Mouse (Mus musculus) stomach, postnatal 0 days (tissue): ENCODE results near the gene Kcnab3. TPM values are rescaled to one million over a fixed set of nuclear protein-coding genes. Genes with fewer than 3 reads are reported as not detected.

ENCODE experiments used
- ATAC-seq: fragments of 200-750 bp; cut with Nextera tagmentation; 2 replicates; pipeline ENCODE4 v1.8.0; 2017; ENCODE audit not compliant: low FRiP score, low TSS enrichment
- DNase-seq: peaks from one replicate; pipeline ENCODE4 v3.0.0-alpha.2; 2016; ENCODE audit warnings: low spot score
- H3K27ac ChIP-seq: fragments of 300-500 bp; sonication (generic); replicated peaks from 2 replicates; pipeline ENCODE4 v1.5.1; 2014; ENCODE audit warnings: mild to moderate bottlenecking, control low read depth
- H3K27me3 ChIP-seq: fragments of 300-500 bp; sonication (generic); 2 replicates; pipeline ENCODE4 v1.6.1; 2014; ENCODE audit warnings: low read length; ENCODE audit not compliant: control insufficient read depth, insufficient read depth
- H3K36me3 ChIP-seq: fragments of 300-500 bp; sonication (generic); 2 replicates; pipeline ENCODE4 v1.6.1; 2014; ENCODE audit warnings: low read length, mixed read lengths; ENCODE audit not compliant: control insufficient read depth, insufficient read depth
- H3K4me1 ChIP-seq: fragments of 300-500 bp; sonication (generic); replicated peaks from 2 replicates; pipeline ENCODE4 v1.6.1; 2014; ENCODE audit warnings: antibody characterized with exemption; ENCODE audit not compliant: control insufficient read depth, insufficient read depth
- H3K4me2 ChIP-seq: fragments of 300-500 bp; sonication (generic); replicated peaks from 2 replicates; pipeline ENCODE4 v1.6.1; 2014; ENCODE audit warnings: low read depth, mild to moderate bottlenecking, control low read depth, moderate library complexity
- H3K4me3 ChIP-seq: fragments of 300-500 bp; sonication (generic); 2 replicates; pipeline ENCODE4 v1.5.1; 2014; ENCODE audit warnings: low read depth, low read length, control low read depth
- H3K9ac ChIP-seq: fragments of 300-500 bp; sonication (generic); 2 replicates; pipeline ENCODE4 v1.6.1; 2014; ENCODE audit warnings: mild to moderate bottlenecking, low read length, control low read depth, mixed read lengths
- H3K9me3 ChIP-seq: fragments of 300-500 bp; sonication (generic); 2 replicates; pipeline ENCODE4 v1.6.1; 2016; ENCODE audit warnings: low read length; ENCODE audit not compliant: control insufficient read depth
- CTCF ChIP-seq: IDR thresholded peaks from 2 replicates; pipeline ENCODE4 v1.5.1; 2016; ENCODE audit warnings: antibody characterized with exemption, low read depth, mild to moderate bottlenecking, moderate library complexity
- EP300 ChIP-seq: optimal IDR thresholded peaks from 2 replicates; pipeline ENCODE3; 2016; ENCODE audit warnings: antibody characterized with exemption
- WGBS: fragments of 180-500 bp; shearing (Covaris S2); extraction: QIAGEN DNeasy Blood & Tissue Kit; methylation state at CpG from one replicate; pipeline ENCODE4 v1.1.7; 2014; 5-methylcytosine and 5-hydroxymethylcytosine counted together
- polyA plus RNA-seq: library from polyadenylated mRNA; unstranded; fragments of >200 nt; fragmentation: Nextera tagmentation; extraction: Ambion mirVana; gene quantifications from 2 replicates; pipeline ENCODE4 v1.2.1, GENCODE M21; 2015

Gene Kcnab3
- polyA plus RNA-seq, 1 experiment from 2014 or later: 0.87 TPM

DNA sequence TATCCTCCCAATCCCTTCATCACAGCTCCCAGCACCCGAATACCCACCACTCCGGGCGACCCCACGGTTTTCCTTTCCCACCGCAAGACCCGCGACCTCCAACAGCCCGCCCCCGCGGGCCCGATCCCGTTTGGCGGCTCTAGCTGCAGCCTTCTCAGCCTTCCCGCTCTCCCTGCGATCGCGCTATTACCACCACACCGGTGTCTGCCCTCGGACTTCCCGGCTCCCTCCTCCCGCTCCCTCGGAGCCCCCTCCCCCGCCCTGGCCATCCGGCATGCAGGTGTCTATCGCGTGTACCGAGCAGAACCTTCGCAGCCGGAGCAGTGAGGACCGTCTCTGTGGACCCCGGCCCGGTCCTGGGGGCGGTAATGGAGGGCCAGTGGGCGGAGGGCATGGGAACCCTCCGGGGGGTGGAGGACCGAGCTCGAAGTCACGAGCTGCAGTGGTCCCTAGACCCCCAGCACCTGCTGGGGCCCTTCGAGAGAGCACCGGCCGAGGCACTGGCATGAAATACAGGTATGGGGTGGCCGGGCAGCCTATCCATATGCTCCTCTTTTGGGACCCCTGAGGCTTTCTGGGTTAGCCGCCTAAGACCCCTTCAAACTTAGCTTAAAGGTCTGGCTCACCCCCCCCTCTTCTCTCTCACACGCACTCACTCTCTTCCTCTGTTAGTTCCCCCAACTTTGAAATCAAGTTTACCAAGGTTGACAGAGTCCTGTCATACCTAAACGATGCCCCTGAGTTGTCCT is 524 bp downstream of the Kcnab3 start:
- ATAC-seq (no peak), DNase-seq (no peak)
- H3K36me3 ChIP-seq: no peaks in the 10 kb centered on the region

DNA sequence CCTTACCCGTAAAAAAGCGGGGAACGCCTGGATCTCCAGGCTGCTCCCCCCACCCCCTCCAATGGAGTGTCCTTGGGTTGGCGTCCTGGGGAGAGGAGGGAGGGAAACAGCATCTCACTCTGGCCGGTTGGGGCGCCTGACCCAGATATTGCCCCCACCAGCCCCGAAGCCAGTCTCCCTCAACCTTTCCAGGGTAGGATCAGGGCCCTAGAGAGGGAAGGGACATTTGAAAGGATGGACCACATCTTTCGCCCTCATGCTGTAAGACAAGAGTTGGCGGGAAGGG is 1.0 kb downstream of the Kcnab3 start:
- Histone ChIP-seq H3K4me1 (peaks cover 10% of the 10 kb centered on the region; the same call in 1 of the 2 replicates), H3K9me3 (no peaks in the 10 kb centered on the region), H3K36me3 (no peaks in the 10 kb centered on the region), H3K4me3 (no peak overlapping the region), H3K9ac (no peak overlapping the region), H3K27me3 (no peaks in the 10 kb centered on the region), H3K27ac (no peak overlapping the region), H3K4me2 (no peak overlapping the region)
- DNase-seq (no peak), ATAC-seq (no peak)
- TF ChIP-seq EP300 (no peak), CTCF (no peak)
- 26% methylated on average over 9 of the region's 9 CpGs for WGBS

More for the DNA sequence above, 524 bp downstream of the Kcnab3 start:
- H3K9me3 ChIP-seq: no peaks in the 10 kb centered on the region
- TF ChIP-seq CTCF: no peak
- TF ChIP-seq EP300: no peak
- H3K9ac ChIP-seq: peak overlapping the region; percentile 67
- H3K27ac ChIP-seq: peak overlapping the region; percentile 78; the same call in 1 of the 2 replicates
- H3K4me3 ChIP-seq: peak overlapping the region; percentile 57
- peak overlapping the region; percentile 99 for H3K4me2 ChIP-seq
- peaks cover 10% of the 10 kb centered on the region; the same call in 1 of the 2 replicates for H3K4me1 ChIP-seq
- no peaks in the 10 kb centered on the region for H3K27me3 ChIP-seq
- WGBS: 2% methylated on average over 45 of the region's 45 CpGs

DNA sequence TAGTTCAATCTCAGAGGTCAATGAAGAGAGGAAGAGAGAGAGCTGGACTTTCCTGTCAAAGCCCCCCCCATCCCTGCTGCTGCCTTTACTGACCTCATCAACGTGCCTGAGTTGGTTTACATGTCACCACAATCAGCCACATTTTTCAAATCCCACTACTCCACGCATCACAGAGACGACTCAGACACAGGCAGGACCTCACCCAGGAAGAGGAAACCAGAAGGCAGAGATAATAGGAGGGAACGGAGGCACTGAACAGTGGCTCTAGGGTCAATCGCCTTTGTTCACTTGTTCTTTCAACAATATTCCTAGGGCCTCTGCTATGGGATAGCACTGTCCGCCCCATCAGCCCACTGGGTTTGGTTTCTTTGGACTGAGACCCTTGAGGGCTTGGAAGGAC is 1.6 kb downstream of the Kcnab3 start:
- TF ChIP-seq CTCF: no peak
- no peak for TF ChIP-seq EP300
- peaks cover 12% of the 10 kb centered on the region; the same call in 1 of the 2 replicates for H3K4me1 ChIP-seq
- DNase-seq (no peak), ATAC-seq (no peak)
- WGBS: 54% methylated on average over 6 of the region's 6 CpGs
- H3K27me3 ChIP-seq: no peaks in the 10 kb centered on the region
- no peak overlapping the region for H3K4me3 ChIP-seq
- no peak overlapping the region for H3K4me2 ChIP-seq
- no peaks in the 10 kb centered on the region for H3K9me3 ChIP-seq
- no peak overlapping the region for H3K27ac ChIP-seq
- H3K36me3 ChIP-seq: no peaks in the 10 kb centered on the region
- H3K9ac ChIP-seq: no peak overlapping the region

DNA sequence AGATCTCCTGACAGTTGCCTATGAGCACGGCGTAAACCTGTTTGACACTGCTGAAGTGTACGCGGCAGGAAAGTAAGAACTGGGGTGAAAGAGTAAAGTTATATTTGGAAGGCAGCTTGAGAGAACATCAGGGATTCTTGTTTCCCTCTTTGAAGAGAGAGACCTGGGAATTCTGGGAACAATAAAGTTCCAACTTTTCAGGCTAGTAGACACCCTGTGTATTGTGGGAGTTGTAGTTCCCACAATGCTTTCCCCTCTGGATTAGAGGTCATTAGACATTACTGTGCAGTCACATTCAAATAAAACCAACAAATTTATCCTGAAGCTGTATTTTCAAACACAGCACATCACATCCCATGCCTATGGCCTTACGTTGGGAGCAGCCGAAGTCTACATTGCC is 2.5 kb downstream of the Kcnab3 start:
- TF ChIP-seq CTCF: no peak
- 84% methylated on average over 6 of the region's 6 CpGs for WGBS
- no peaks in the 10 kb centered on the region for H3K27me3 ChIP-seq
- DNase-seq (no peak), ATAC-seq (no peak)
- H3K4me2 ChIP-seq: no peak overlapping the region
- H3K4me3 ChIP-seq: no peak overlapping the region
- no peaks in the 10 kb centered on the region for H3K36me3 ChIP-seq
- peaks cover 12% of the 10 kb centered on the region; the same call in 1 of the 2 replicates for H3K4me1 ChIP-seq
- H3K9me3 ChIP-seq: no peaks in the 10 kb centered on the region
- no peak overlapping the region for H3K27ac ChIP-seq
- no peak overlapping the region for H3K9ac ChIP-seq

DNA sequence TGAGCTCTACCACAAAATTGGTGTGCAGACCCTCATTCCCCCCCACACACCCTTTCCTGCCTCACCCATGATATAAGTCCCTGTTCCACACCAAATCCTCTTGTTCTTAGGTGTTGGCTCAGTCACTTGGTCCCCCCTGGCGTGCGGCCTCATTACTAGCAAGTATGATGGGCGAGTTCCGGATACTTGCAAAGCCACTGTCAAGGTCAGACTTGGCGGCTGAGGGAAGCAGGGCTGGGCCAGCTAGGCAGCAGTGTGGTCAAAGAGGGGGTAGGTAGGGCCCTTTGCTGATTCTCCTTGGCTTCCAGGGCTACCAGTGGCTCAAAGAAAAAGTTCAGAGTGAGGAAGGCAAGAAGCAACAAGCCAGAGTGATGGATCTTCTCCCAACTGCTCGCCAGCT is 5.1 kb downstream of the Kcnab3 start:
- no peak overlapping the region for H3K4me3 ChIP-seq
- ATAC-seq: no peak
- 88% methylated on average over 6 of the region's 6 CpGs for WGBS

DNA sequence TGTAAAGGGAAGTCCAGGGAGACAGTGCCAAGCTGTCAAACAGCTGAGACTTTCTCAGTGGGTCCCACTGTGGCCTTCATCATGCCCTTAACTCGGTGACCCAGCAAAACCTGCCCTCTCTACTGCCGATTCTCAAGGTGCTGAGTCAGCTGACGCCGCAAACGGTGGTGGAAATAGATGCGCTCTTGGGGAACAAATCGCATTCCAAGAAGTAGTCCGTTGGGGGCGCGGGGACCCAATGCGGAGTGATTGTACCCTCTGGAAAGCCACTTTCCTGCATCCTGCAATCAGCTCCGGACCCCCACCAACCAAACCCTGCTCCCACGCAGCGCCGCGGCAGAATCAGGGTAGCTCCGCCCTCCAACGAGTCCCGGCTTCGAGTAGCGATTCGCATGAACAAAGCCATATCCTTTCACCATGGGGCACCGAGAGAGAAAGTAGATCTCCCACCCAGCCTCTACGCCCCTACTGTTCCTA is 5.9 kb downstream of the Kcnab3 start:
- H3K9me3 ChIP-seq: no peaks in the 10 kb centered on the region
- H3K4me2 ChIP-seq: peak overlapping the region; percentile 69
- H3K36me3 ChIP-seq: no peaks in the 10 kb centered on the region
- H3K9ac ChIP-seq: peak overlapping the region; percentile 57
- 0 out of 2 replicates have a peak, but pooled peaks have one; percentile 15 for TF ChIP-seq CTCF
- TF ChIP-seq EP300: no peak
- WGBS: under 1% methylated on average over 24 of the region's 24 CpGs
- DNase-seq: peak; percentile 80
- no peaks in the 10 kb centered on the region for H3K27me3 ChIP-seq
- H3K4me1 ChIP-seq: peaks cover 2% of the 10 kb centered on the region; the same call in 1 of the 2 replicates
- peak; percentile 58 for ATAC-seq
- H3K4me3 ChIP-seq: peak overlapping the region; percentile 55
- H3K27ac ChIP-seq: 0 out of 2 replicates have a peak overlapping the region, but pooled peaks have one; percentile 40

More for the DNA sequence above, 5.1 kb downstream of the Kcnab3 start:
- Histone ChIP-seq H3K9me3 (no peaks in the 10 kb centered on the region), H3K27me3 (no peaks in the 10 kb centered on the region), H3K27ac (no peak overlapping the region), H3K4me1 (peaks cover 6% of the 10 kb centered on the region; the same call in 1 of the 2 replicates), H3K9ac (no peak overlapping the region; the same call in 1 of the 2 replicates), H3K4me2 (peak overlapping the region; percentile 69; the same call in 1 of the 2 replicates), H3K36me3 (no peaks in the 10 kb centered on the region)
- DNase-seq: no peak
- TF ChIP-seq CTCF: no peak
- TF ChIP-seq EP300: no peak
